Mouse (Mus musculus) erythroblast, adult 5-6 weeks (primary cell): Measurements from ENCODE around the gene Tiam2. TPM values are rescaled to one million over a fixed set of nuclear protein-coding genes. Genes with fewer than 3 reads are reported as not detected.

Experiments
- ATAC-seq: replicated peaks from 2 replicates; pipeline ENCODE4 v1.8.0; 2016; ENCODE audit warnings: moderate number of reproducible peaks, mild to moderate bottlenecking, moderate TSS enrichment, inconsistent platforms; ENCODE audit not compliant: poor library complexity, low FRiP score, severe bottlenecking
- total RNA-seq, 2 experiments: library from RNA; stranded (forward) in 1 of 2; stranded (reverse) in 1 of 2; fragments of 150-400 nt in 1 of 2; fragments of 200-764, 138-1000 nt in 1 of 2; gene quantifications; 2 replicates each; pipeline versions ENCODE4 v1.2.3 to v1.2.4; 2015 to 2017; ENCODE audit warnings: low replicate concordance in 2 of 2

Gene Tiam2
- total RNA-seq, 2 experiments from 2014 or later = 3.5 to 4.4 TPM

DNA sequence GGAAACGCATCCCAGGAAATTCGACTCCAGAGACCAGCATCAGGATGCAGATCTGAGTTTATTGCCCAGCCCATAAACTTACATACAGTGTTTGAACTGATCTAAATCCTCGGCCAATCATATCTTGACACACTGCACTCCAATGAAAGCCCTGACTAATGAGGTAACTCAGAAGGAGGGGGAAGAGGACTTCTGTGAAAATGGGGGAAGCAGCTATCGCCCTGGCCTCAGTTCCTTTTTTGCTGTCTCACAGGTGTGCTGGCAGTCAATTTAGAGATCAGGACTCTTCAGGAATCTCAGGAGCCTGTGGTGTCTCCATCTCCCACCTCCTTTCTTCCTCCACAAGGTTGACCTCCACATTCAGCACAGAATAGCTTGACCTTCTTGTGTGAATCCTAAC is 61.4 kb downstream of the Tiam2 start:
- ATAC-seq = no peak

DNA sequence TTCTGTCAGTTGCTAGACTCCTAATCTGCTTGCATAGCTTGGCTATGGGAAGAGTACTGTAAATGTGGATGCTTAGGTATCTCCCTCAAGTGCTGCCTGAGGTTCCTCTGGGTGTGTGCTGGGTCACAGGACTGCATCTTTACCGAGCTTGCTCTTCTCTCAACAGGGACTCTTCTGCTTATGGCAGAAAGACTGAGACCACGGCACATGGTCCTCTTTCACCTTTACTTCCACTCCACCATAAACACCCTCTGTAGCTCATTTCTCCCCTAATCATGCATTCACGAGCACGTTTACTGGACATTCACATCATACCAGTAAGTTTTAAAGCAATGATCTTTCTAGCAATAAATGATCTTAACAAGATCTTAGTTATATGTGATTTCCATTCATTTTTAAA is 63.4 kb downstream of the Tiam2 start:
- ATAC-seq = no peak

DNA sequence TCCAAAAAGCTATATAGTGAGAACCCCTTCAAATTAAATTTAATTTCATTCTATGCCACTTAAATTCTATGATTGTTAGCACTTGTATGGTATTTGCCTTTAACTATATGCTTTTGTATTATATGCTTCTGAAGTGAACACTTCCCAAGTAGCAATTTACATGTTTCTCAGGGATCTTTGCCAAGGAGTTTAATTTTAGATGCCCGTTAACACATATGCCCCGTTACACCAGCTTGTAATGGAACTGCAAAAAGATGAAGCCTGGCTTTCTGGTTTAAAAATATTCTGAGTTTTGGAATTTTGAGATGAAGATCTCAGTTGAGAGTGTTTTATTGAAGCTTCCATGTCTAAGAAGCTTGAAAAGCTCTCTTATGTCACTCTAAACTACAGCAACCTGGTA is 67.6 kb downstream of the Tiam2 start:
- no peak for ATAC-seq

DNA sequence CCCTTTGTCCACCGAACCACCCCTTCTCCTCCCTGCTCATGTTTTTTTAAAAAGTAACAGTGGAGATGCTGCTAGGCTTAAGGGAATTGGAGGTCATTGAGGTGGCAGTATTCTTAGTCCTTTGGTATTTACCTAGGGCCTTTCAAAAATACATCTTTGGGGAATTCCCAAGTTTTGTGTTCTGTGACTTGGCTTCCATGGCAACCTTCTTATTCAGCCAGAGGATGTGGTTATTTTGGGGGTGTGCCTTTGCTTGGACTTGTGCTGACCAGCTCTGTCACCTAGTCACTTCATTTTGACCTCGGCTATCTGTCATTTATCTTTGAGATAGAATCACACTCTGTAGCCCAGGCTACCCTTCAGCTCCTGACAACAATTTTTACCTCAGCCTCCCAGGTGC is 68.6 kb downstream of the Tiam2 start:
- no peak for ATAC-seq

DNA sequence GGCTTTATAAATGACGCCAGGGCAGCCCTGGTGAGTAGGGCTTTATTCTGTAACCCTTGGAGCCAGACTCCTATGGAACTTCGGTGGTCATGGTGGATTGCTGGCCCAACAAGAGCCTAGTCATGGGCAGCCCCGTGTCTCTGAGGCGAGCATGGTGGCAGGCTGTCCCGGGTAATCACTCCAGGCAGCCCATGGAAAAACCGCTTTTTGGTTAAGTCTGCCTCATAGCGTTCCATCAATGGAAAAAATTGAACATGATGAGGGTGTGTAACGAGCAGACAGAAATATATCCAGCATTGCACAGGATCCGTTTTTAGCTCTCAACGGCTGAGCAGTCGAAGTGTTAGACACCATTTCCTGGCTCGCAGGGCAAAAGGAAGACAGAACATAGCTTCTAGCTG is 70.5 kb downstream of the Tiam2 start:
- ATAC-seq = no peak

DNA sequence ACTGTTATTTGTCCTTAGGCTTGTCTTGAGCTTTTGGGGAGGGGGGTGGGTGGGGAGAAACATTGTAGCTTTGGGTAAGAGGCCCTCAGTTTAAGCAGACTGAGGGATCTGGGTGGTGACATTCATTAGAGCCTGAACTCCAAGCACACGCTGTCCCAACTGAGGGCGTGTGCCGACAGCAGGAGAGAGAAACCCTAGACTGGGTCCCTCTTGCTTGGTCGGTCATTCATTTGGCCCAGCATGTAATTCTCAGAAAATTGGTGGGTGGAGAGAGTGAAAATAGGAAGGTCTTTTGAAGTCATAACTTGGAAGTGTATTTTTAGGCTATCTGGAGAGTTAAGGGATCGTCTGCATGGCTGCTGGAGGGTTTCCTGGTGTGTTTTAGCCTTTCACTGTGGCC is 71.5 kb downstream of the Tiam2 start:
- ATAC-seq = no peak

DNA sequence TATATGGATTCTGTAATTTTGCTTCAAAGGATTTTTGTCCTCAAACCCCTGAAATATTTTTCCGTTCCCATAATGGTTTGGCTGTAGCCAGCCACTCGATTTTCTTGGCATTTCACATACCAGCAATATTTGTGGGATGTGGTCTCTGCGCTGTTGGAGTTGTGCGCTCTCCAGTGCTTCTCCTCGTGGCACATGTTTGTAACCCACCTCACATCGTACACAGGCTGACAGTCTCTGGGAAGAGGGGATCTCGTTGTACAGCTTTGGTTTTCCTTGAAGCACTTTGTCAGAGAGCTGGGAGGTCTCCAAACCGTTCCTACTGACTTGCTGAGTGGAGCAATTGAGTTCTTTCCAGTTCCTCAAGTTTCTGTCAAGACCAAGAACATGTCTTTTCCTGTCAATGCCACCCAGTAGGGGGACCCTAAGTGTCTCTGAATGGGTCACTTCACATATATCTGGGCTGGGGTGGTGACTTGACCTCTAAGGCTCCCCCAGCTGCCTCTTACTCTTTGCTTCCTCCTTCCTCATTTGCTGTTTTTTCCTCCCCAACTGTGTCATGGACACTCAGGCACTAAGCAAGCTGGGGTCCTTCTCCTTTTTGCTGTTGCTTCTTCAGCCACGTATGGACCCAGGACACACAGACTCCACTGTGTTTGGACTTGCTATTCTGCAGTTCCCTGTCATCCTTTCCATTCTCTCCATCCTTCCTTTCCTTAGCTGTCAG is 79.1 kb downstream of the Tiam2 start:
- ATAC-seq = no peak

DNA sequence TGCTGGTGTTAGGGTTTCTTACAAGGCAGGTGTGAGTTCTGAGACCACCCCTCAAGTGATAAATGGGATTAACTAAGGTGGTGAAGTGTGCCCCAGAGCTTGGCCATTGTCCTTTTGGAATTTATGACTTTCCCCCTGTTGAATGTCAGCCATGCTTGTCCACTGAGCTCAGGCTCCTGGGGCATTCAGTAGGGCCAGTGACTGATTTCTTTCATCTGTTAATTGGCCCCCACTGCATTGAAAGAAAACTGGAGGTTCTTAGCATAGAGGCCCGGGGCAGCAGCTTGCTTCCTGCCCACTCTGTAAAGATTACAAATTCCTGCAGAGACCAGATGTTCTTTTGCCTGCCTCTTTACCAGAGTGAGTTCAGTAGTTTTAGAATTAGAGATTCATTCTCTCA is 80.7 kb downstream of the Tiam2 start:
- ATAC-seq = no peak

DNA sequence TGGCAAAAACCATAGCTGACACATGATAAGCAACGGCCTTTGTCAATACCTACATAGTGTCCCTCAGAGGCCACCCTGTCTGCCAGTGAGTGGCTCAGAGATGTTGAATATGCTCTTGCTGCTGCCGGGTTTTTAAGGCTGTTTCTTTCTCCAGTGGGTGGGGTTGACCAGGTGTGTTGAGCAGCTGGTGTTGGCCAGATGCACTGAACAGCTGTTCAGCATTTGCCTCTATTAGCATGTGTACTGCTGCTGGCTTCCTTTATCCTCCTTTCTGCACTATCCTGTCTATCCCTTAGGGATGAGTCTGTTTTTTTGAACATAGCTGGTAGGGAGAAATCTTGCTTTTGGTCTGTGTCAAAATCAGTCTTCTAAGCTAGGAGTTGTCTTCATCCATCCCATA is 83.9 kb downstream of the Tiam2 start:
- ATAC-seq = no peak

DNA sequence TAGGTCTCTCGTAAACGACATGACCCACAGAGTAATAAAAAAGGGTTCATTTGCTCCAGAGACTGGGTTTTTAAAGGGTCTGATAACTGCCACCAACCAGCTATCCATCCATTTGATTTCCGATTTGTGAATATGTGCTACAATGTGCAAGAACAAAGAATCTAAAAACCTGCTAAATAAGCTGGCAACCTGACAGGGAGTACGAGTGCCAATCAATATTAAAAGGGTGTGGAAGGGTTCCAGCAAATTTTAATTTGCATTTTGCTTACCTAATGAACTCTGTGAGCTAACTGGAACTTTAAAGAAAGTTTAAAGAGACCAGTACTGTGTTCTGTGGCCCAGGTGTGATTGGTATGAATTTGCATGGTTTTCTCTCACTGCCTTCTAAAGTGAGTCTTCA is 86.4 kb downstream of the Tiam2 start:
- no peak for ATAC-seq

DNA sequence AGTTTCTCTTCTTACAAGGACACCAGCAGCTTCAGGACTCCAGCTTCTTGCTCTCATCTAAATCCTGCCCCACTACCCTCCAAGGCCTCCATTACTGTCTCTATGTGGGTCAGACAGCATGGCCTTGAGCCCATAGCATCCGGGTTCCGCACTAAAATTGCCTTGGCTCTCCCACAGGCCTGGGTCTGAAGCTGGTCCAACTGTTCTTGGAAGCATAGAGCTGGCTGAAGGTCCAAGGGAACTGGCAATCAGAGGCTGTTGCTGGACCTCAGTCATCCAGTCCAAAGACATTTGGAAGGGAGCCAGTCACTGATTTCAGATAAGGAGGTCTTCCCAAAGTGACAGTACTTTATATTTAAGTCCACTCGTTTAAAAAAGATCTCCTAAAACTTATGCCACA is 89.2 kb downstream of the Tiam2 start:
- no peak for ATAC-seq

DNA sequence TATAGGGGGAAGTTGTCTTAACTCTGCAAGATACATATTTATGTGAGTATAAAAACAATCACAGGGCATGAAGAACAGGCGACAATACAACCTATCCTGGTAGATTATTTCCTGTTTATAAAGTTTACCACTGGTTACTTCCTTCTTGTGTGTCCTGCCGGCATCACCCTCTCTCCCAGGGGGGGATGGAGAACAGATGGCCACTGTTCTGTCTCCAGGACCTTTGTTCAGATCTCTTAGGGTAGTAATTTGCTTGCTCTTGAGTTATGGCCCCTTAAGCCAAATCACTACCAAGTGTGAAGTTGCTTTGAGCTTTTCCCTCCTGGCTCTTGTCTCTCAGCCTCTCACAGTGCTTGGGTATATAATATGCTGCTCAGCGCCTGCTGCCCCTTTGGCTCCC is 90.0 kb downstream of the Tiam2 start:
- no peak for ATAC-seq

DNA sequence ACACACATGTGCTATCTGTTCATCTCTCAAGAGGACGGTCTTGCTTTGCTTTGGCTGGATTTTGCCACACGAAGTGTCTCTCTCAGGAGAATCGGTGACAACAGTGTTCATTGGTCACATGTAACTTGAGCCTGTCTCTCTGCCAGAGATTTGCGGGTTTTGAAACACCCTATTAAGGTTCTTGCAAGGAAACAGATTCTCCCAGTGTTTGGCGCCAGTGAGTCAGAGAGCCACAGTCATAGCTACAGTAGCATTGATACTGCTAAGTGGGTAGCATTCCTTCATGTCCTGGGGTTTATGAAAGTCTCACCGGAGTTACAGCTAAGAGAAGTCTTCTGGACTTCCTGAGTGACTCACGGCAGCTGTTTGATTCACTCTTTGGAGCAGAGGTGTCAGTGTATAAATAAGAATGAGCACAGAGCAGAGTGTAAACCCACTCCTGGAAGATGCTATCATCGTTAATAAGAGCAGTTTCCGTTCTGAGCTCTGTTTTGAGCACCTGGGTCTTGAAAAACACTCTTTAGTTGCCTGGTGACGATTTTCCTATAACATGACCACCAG is 93.1 kb downstream of the Tiam2 start:
- no peak for ATAC-seq

DNA sequence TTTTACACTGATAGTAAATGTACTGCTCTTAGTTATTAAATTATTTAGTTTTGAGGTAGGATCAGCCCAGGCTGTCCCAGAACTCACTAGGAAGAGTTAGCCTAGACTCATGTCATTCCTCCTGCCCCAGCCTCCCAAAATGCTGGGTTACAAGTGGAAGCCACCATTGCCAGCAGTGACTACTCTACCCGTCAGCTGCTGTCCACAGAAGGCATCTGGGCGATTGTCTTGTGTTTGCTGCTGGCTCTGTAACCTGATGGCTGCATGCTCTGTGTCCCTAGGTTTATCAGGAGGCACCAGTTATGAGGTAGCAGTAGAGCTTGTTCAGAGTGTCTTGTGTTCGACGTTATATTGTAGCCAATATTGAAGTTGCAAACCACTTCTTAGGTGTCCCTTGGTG is 93.8 kb downstream of the Tiam2 start:
- ATAC-seq = no peak

DNA sequence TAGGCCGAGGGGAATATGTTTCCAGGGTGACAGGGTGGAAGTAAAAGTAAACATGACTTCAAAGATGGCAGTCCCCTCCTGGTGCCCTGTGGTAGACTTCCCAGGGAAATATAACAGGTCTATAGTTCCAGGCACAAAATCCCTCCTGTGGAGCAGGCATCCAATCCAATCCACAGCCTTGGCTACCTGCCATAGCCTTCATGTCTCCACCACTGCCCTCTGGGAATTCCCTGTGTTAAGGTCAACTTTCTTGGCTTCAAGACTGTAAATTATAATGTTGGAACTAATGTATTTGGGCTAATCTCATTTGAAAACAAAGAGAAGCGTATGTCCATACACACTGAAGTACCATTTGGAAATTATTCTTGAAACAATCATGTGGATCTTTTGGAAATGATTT is 97.0 kb downstream of the Tiam2 start:
- no peak for ATAC-seq

DNA sequence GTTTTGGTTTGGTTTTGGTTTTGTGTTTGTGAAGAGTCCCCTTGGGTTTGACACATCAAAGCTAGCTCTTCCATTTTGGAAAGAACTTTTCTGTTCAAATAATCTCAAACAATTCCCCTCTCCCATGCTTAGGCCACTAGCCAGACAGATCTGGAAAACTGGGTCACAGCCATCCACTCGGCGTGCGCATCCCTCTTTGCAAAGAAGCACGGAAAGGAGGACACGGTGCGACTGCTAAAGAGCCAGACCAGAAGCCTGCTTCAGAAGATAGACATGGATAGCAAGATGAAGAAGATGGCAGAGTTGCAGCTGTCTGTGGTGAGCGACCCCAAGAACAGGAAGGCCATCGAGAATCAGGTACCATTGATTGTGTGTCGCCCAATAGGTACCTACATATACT is 102.3 kb downstream of the Tiam2 start:
- no peak for ATAC-seq

DNA sequence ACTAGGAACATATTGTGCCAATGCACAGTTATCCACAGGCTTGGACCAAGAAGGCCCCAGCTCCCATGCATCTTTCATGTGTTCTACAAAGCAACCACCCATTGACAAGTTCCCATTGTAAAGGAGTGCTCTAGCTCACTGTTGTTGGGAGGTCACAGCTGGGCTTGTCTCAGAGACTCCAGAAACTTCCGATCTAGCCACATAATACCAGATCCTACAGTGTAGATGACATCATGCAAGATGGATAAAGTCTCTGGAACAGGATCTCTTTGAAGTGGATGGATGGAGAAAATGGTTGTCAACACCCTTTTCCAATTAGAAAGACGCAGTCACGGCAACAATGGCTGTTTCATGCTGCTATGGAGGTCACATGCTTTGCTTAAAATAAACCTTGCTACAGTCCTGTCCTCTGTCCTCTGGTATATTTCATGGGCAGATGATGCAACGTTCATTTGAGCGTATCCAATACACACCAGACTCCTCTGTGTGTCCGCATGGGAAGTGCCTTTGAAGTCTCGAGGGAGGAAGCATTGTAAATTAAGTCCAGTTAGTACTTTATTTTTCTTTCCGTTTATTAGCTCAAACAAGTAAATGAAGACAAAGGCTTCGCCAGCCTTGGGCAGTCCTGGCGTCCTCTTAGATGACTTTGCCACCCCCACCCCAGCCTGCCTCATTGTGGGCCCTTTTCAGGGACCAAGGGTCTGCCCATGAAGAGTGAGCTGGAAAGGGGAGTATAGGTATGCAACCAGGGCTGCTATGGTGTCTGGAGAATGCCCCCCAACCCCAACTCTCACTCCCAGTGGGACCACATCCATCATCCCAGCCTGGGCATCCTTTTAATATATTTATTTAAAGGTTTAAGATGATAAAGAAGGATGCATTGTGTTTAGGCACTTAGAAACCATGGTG is 106.5 kb downstream of the Tiam2 start:
- no peak for ATAC-seq

DNA sequence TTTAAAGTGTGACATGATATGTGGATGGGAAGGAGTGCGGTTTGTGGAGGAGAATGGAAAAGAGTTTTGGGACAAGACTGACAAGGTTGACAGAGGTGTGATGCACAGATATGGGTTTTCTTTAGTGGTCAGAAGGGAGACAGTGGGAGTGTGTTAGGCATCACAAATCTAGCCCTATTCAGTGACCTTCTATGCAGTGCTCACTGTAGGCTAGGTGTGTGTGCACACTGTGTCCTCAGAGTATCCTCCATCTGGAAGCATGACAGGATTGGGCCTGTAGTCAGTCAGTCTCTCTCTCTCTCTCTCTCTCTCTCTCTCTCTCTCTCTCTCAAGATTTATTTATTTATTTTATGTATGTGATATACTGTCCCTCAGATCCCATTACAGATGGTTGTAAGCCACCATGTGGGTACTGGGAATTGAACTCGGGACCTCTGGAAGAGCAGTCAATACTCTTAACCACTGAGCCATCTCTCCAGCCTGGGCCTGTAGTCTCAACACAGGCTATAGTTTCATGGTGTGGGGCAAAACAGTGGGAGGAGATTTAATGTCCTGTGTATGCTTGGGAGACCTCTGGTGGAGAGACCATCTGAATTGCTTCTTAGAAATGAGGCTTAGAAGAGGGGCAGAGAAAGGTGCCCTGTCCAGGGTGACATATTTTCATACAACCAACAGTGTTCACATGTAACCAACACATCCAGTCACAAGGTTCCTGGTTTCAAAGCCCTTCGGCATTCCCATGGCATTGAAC is 107.3 kb downstream of the Tiam2 start:
- no peak for ATAC-seq

DNA sequence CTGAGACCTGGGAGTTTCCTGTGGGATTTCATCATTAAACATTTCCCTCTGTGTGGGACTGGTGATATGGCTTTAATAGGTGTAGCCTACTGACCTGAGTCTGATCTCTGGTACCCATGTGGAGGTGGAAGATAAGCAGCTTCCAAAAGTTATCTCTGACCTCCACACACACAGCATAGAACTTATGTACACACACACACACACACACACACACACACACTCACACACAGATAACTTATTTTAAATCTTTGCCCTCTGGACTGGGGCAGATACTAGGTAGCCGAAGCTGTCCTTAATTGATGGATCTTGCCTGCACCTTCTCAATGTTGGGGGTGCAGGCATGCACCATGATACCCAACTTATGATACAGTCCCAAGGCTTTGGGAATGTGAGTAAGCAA is 108.9 kb downstream of the Tiam2 start:
- ATAC-seq = no peak

DNA sequence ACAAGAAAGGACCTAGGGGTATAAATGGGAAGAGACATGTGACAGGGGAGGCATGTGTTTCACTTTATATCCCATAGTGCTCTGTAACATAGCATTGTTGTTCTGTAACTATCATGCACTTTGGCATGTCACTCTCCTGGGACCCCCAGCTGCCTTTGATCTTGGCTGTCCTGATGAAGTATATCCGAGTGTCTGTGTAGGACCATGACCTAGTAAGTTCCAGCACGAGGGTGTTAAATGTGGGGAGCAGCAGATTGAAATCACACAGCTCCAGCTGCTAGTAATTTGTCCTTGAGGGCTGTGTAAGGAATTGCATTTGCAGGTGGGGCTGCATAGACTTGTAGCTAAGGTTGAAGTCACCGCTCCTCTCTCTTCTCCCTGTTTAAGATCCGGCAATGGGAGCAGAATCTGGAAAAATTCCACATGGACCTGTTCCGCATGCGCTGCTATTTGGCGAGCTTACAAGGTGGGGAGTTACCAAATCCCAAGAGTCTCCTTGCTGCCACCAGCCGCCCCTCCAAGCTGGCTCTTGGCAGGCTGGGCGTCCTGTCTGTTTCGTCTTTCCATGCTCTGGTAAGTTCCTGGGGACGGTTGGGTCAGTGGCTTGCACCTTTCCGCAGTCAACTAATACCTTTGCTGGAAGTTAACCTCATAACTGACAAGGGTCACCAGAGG is 110.6 kb downstream of the Tiam2 start:
- ATAC-seq = no peak
